Mouse (Mus musculus) erythroblast, embryonic 14.5 days (primary cell): ENCODE data around the gene Kcns1. TPM values are rescaled to one million over a fixed set of nuclear protein-coding genes. Genes with fewer than 3 reads are reported as not detected.
"Not testable (repeated sequence)": the region's sequence is repeated elsewhere in the genome, so short reads cannot be mapped to it uniquely, and the experiment has no call there.

ENCODE experiments used
- H3K27me3 ChIP-seq: 2 replicates; pipeline ENCODE4 v1.6.1; 2012; ENCODE audit warnings: inconsistent platforms; ENCODE audit not compliant: control insufficient read depth
- H3K36me3 ChIP-seq: 2 replicates; pipeline ENCODE4 v1.6.1; 2012; ENCODE audit warnings: mild to moderate bottlenecking, inconsistent platforms; ENCODE audit not compliant: control insufficient read depth
- H3K4me1 ChIP-seq: 2 replicates; pipeline ENCODE4 v1.6.1; 2012; ENCODE audit warnings: inconsistent platforms; ENCODE audit not compliant: control insufficient read depth
- H3K4me3 ChIP-seq: replicated peaks from 2 replicates; pipeline ENCODE3; 2012; ENCODE audit warnings: moderate library complexity, mild to moderate bottlenecking, inconsistent platforms
- H3K9me3 ChIP-seq: 2 replicates; pipeline ENCODE4 v1.6.1; 2012; ENCODE audit warnings: low read length, inconsistent platforms, mixed read lengths; ENCODE audit not compliant: control insufficient read depth
- GATA1 ChIP-seq: IDR thresholded peaks from 2 replicates; pipeline ENCODE4 v1.6.1; 2012; ENCODE audit warnings: low read length, inconsistent platforms, mixed read lengths
- TAL1 ChIP-seq: IDR thresholded peaks from 3 replicates; pipeline ENCODE4 v1.6.1; 2012; ENCODE audit warnings: low read length, inconsistent platforms, mixed read lengths
- polyA plus RNA-seq: library from polyadenylated mRNA; stranded (reverse); fragments of >175 nt; gene quantifications from 2 replicates; pipeline ENCODE4 v1.2.3, GENCODE M21; 2012

Kcns1 gene
- not detected in 2 replicates for polyA plus RNA-seq

- Histone ChIP-seq H3K4me1 (no peaks in the 10 kb centered on the region), H3K4me3 (no peak within 1 kb of the TSS), H3K36me3 (no peaks in the 10 kb centered on the region), H3K27me3 (peaks cover 60% of the 10 kb centered on the region), H3K9me3 (no peaks in the 10 kb centered on the region)
- TF ChIP-seq GATA1 (no peak), TAL1 (no peak)
Measured at GRCm38 (mm10) chr2:164170902-164171301, at the start of gene Kcns1. Gene Kcns1, minus strand, starts transcription at chr2:164171113.

GRCm38 (mm10) chr2:164219295-164219694 lies 48.4 kb upstream of the Kcns1 start:
- no peaks in the 10 kb centered on the region for H3K27me3 ChIP-seq
- no peaks in the 10 kb centered on the region for H3K4me1 ChIP-seq
- H3K4me3 ChIP-seq, result no peak overlapping the region
- no peaks in the 10 kb centered on the region for H3K36me3 ChIP-seq
- no peaks in the 10 kb centered on the region for H3K9me3 ChIP-seq
- TF ChIP-seq TAL1 (no peak), GATA1 (no peak)

- Histone ChIP-seq H3K27me3 (no peaks in the 10 kb centered on the region), H3K36me3 (no peaks in the 10 kb centered on the region), H3K9me3 (no peaks in the 10 kb centered on the region), H3K4me1 (no peaks in the 10 kb centered on the region), H3K4me3 (no peak overlapping the region)
- no peak for TF ChIP-seq GATA1
- no peak for TF ChIP-seq TAL1
Measured at GRCm38 (mm10) chr2:164212711-164213110, 41.8 kb upstream of the Kcns1 start.

GRCm38 (mm10) chr2:164210892-164211291 lies 40.0 kb upstream of the Kcns1 start:
- TF ChIP-seq TAL1, result no peak
- no peak for TF ChIP-seq GATA1

GRCm38 (mm10) chr2:164206676-164207075 lies 35.8 kb upstream of the Kcns1 start:
- Histone ChIP-seq H3K4me3 (no peak overlapping the region), H3K36me3 (no peaks in the 10 kb centered on the region), H3K9me3 (no peaks in the 10 kb centered on the region), H3K27me3 (no peaks in the 10 kb centered on the region), H3K4me1 (no peaks in the 10 kb centered on the region)
- TF ChIP-seq GATA1 (no peak), TAL1 (no peak)

More at GRCm38 (mm10) chr2:164210892-164211291, 40.0 kb upstream of the Kcns1 start:
- Histone ChIP-seq H3K4me3 (no peak overlapping the region), H3K27me3 (no peaks in the 10 kb centered on the region), H3K9me3 (no peaks in the 10 kb centered on the region), H3K4me1 (no peaks in the 10 kb centered on the region), H3K36me3 (no peaks in the 10 kb centered on the region)

- not testable (repeated sequence) for H3K36me3 ChIP-seq, H3K4me3 ChIP-seq, H3K27me3 ChIP-seq, H3K4me1 ChIP-seq, H3K9me3 ChIP-seq
Measured at GRCm38 (mm10) chr2:164206011-164206410, 35.1 kb upstream of the Kcns1 start.

- H3K4me1 ChIP-seq, result no peaks in the 10 kb centered on the region
- no peaks in the 10 kb centered on the region for H3K27me3 ChIP-seq
- TF ChIP-seq GATA1, result no peak
- no peak for TF ChIP-seq TAL1
- H3K36me3 ChIP-seq, result no peaks in the 10 kb centered on the region
- H3K4me3 ChIP-seq, result no peak within 1 kb of the TSS
- no peaks in the 10 kb centered on the region; the same call in 1 of the 2 replicates for H3K9me3 ChIP-seq
Measured at GRCm38 (mm10) chr2:164199626-164200327, 28.9 kb upstream of the Kcns1 start, which contains the start of gene Wfdc15a. Gene Wfdc15a, minus strand, starts transcription at chr2:164200130.

- no peak for TF ChIP-seq GATA1
- no peak for TF ChIP-seq TAL1
- H3K9me3 ChIP-seq, result no peaks in the 10 kb centered on the region; the same call in 1 of the 2 replicates
- H3K27me3 ChIP-seq, result no peaks in the 10 kb centered on the region
- no peaks in the 10 kb centered on the region for H3K36me3 ChIP-seq
- no peaks in the 10 kb centered on the region for H3K4me1 ChIP-seq
- no peak overlapping the region for H3K4me3 ChIP-seq
Measured at GRCm38 (mm10) chr2:164196700-164196990, 25.7 kb upstream of the Kcns1 start.

GRCm38 (mm10) chr2:164195971-164196699 lies 25.2 kb upstream of the Kcns1 start:
- Histone ChIP-seq H3K4me3 (no peak overlapping the region), H3K9me3 (no peaks in the 10 kb centered on the region; the same call in 1 of the 2 replicates), H3K27me3 (no peaks in the 10 kb centered on the region), H3K36me3 (no peaks in the 10 kb centered on the region), H3K4me1 (no peaks in the 10 kb centered on the region)
- TF ChIP-seq GATA1, result no peak
- TF ChIP-seq TAL1, result no peak
